Mouse (Mus musculus) urinary bladder, postnatal 4 days (tissue): ENCODE measurements at regions not wholly inside any gene's neighbourhood (a gene's known extent, or its start where the extent isn't known, plus 50 kb on each side); places are given as distances from the start of the nearest gene placed in this dataset.

Experiments
- DNase-seq, 2 experiments: peaks; one replicate each; pipeline ENCODE4 v3.0.0; 2021 to 2022; ENCODE audit warnings: low spot score in 2 of 2

- DNase-seq = no peak
Measured at GRCm38 (mm10) chr11:19145991-19146390, 127.2 kb upstream of the Meis1 start.

GRCm38 (mm10) chr11:19151026-19151425, 132.2 kb upstream of the Meis1 start:
- DNase-seq = no peak

GRCm38 (mm10) chr11:19153714-19154113, 134.9 kb upstream of the Meis1 start:
- DNase-seq = no peak

GRCm38 (mm10) chr11:19154813-19155616, 136.2 kb upstream of the Meis1 start:
- DNase-seq = no peak

GRCm38 (mm10) chr11:19155617-19155983, 136.8 kb upstream of the Meis1 start:
- DNase-seq = no peak

- DNase-seq = no peak
Measured at GRCm38 (mm10) chr11:19160227-19160626, 141.4 kb upstream of the Meis1 start.

GRCm38 (mm10) chr11:19160669-19161068, 141.9 kb upstream of the Meis1 start:
- no peak for DNase-seq

- no peak for DNase-seq
Measured at GRCm38 (mm10) chr11:19170938-19171337, 152.2 kb upstream of the Meis1 start.

GRCm38 (mm10) chr11:19174305-19175017, 155.7 kb upstream of the Meis1 start:
- DNase-seq = no peak

GRCm38 (mm10) chr11:19179290-19179689, 160.5 kb upstream of the Meis1 start:
- no peak for DNase-seq

- DNase-seq = no peak
Measured at GRCm38 (mm10) chr11:19189778-19190177, 171.0 kb upstream of the Meis1 start.

- DNase-seq = no peak
Measured at GRCm38 (mm10) chr11:19194464-19194863, 175.7 kb upstream of the Meis1 start.

GRCm38 (mm10) chr11:19197790-19198189, 179.0 kb upstream of the Meis1 start:
- no peak for DNase-seq

- no peak for DNase-seq
Measured at GRCm38 (mm10) chr11:19202602-19203517, 184.1 kb upstream of the Meis1 start.

GRCm38 (mm10) chr11:19203518-19203900, 184.7 kb upstream of the Meis1 start:
- DNase-seq = no peak

GRCm38 (mm10) chr11:19203968-19204367, 185.2 kb upstream of the Meis1 start:
- DNase-seq = peak in 1 of 2 experiments; percentile 20

- no peak for DNase-seq
Measured at GRCm38 (mm10) chr11:19204521-19204920, 185.7 kb upstream of the Meis1 start.

GRCm38 (mm10) chr11:19205174-19205573, 186.4 kb upstream of the Meis1 start:
- DNase-seq = no peak

GRCm38 (mm10) chr11:19219476-19219875, 200.7 kb upstream of the Meis1 start:
- no peak for DNase-seq

GRCm38 (mm10) chr11:19221442-19221841, 202.7 kb upstream of the Meis1 start:
- no peak for DNase-seq

GRCm38 (mm10) chr11:19226756-19227155, 208.0 kb upstream of the Meis1 start:
- no peak for DNase-seq

GRCm38 (mm10) chr11:19227716-19228115, 208.9 kb upstream of the Meis1 start:
- no peak for DNase-seq
